ENCODE assay signal across 14 mouse cellular contexts in the genomic region with DNA sequence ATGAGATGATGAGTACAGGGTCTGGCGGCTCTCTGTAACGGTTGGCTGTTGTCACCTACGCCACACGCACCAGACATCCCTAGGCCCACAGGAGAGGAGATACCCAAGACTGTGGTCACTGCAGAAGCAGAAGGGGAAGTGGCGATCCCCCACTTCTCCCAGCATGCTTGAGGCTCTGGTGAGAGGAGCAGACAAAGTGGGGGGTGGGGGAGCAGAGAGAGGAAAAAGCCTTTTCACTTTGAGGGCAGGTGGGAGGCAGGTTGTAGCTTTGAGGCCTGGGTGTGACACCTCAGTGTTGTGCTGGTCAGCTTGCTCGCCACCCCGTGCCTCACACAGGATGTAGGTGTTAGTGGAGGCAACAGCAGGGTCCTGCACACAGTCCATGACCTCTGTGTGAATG. TPM values are rescaled to one million over a fixed set of nuclear protein-coding genes. Genes with fewer than 3 reads are reported as not detected.
DNase-seq lines count a peak whose midpoint lies in the region; ATAC-seq and TF ChIP-seq lines count a peak whose summit lies in the region.
"Had no signal": no experiment of that assay in that cellular context is flagged by ENCODE, and none has a peak within 500 bp of the region (broad histone marks: within the 10 kb centered on the region; RNA-seq: fewer than 3 reads in every experiment).

No protein-coding gene starts in this region.

- H3K9me3 ChIP-seq in lung, postnatal 0 days (ENCODE audit: low read length): no peaks in the 10 kb centered on the region
- H3K9me3 ChIP-seq in midbrain, embryonic 15.5 days: no peaks in the 10 kb centered on the region

- H3K4me2 ChIP-seq in lung, postnatal 0 days (replicated peaks; ENCODE audit: low read depth, low read length): no peak overlapping the region
- no peak overlapping the region for H3K4me2 ChIP-seq in midbrain, embryonic 15.5 days

- H3K27ac ChIP-seq in lung, postnatal 0 days (ENCODE audit: low read length): no peak overlapping the region
- H3K27ac ChIP-seq in bone marrow, adult 2 months (ENCODE audit: control insufficient read depth, insufficient read depth, low read depth, low read length, poor library complexity): peak overlapping the region; percentile 16; the same call in 1 of the 2 replicates
- H3K27ac ChIP-seq in midbrain, embryonic 15.5 days: no peak overlapping the region
- H3K27ac ChIP-seq: kidney, postnatal 0 days had no signal

- ATAC-seq in lung, postnatal 0 days: no peak
- ATAC-seq in midbrain, embryonic 15.5 days (replicated peaks): no peak

- no peak for TF ChIP-seq EP300 in lung, postnatal 0 days (IDR thresholded peaks at IDR 0.05)

- peak; percentile 12 for DNase-seq in lung, postnatal 14 days
- no peak for DNase-seq in lung, postnatal 0 days (ENCODE audit: low spot score)
- DNase-seq in natural killer cell, adult 2 months (ENCODE audit: low spot score in 2 of 2): peak; percentile 74 to 85
- peak; percentile 43 for DNase-seq in thymus, postnatal 25 days
- DNase-seq in frontal cortex, adult 2 months (ENCODE audit: extremely low spot score in 1 of 2, low spot score in 1 of 2): no peak
- no peak for DNase-seq in adrenal gland, adult 8-10 months
- DNase-seq: adrenal gland, postnatal 36 days; cerebellum, adult 2 months; heart, postnatal 10 days had no signal

- H3K9ac ChIP-seq in lung, postnatal 0 days (replicated peaks; ENCODE audit: low read depth): no peak overlapping the region
- no peak overlapping the region for H3K9ac ChIP-seq in midbrain, embryonic 15.5 days

- WGBS in lung, postnatal 0 days: 62% methylated on average over 7 of the region's 7 CpGs
- 14% methylated on average over 7 of the region's 7 CpGs for WGBS in bone marrow, adult 2 months
- 78% methylated on average over 7 of the region's 7 CpGs for WGBS in midbrain, embryonic 15.5 days

- TF ChIP-seq POLR2A in bone marrow, adult 2 months (IDR thresholded peaks at IDR 0.05; ENCODE audit: borderline replicate concordance, control insufficient read depth, low read depth, low read length): no peak

- H3K27me3 ChIP-seq in lung, postnatal 0 days (replicated peaks; ENCODE audit: insufficient read depth, low read length): no peaks in the 10 kb centered on the region
- H3K27me3 ChIP-seq in midbrain, embryonic 15.5 days (replicated peaks): no peaks in the 10 kb centered on the region

- H3K36me3 ChIP-seq in lung, postnatal 0 days (ENCODE audit: insufficient read depth, low read length): no peaks in the 10 kb centered on the region
- H3K36me3 ChIP-seq in midbrain, embryonic 15.5 days (replicated peaks): no peaks in the 10 kb centered on the region

- TF ChIP-seq CTCF in lung, postnatal 0 days (IDR thresholded peaks at IDR 0.05): no peak
- TF ChIP-seq CTCF in bone marrow, adult 2 months (IDR thresholded peaks at IDR 0.05; ENCODE audit: control insufficient read depth, insufficient read depth, low read length): no peak

- no peaks in the 10 kb centered on the region for H3K4me1 ChIP-seq in lung, postnatal 0 days (ENCODE audit: insufficient read depth, low read depth, low read length)
- H3K4me1 ChIP-seq in bone marrow, adult 2 months (ENCODE audit: control insufficient read depth, insufficient read depth, low read length): peaks cover 16% of the 10 kb centered on the region
- H3K4me1 ChIP-seq in midbrain, embryonic 15.5 days: no peaks in the 10 kb centered on the region

- no peak overlapping the region for H3K4me3 ChIP-seq in lung, postnatal 0 days (ENCODE audit: low read depth, low read length)
- H3K4me3 ChIP-seq in bone marrow, adult 2 months (replicated peaks; ENCODE audit: control insufficient read depth, low read depth, low read length): no peak overlapping the region
- H3K4me3 ChIP-seq in midbrain, embryonic 15.5 days: no peak overlapping the region

RNA-seq across cellular contexts. Expression of gene Itgad, which starts 25.9 kb away (rescaled TPM):
- polyA plus RNA-seq in lung, postnatal 0 days (2015; fragmentation: Nextera tagmentation; extraction: Ambion mirVana): 0.14 and 0.24 TPM in 2 replicates
- 5.9 and 9.8 TPM in 2 replicates for polyA plus RNA-seq in bone marrow, adult 2 months (2011; ENCODE audit: insufficient read depth, insufficient read length, low replicate concordance, missing spikeins)
- not detected in 2 replicates for polyA plus RNA-seq in midbrain, embryonic 15.5 days (2015; fragmentation: Nextera tagmentation; extraction: Ambion mirVana)
- 0.06 and 0.19 TPM in 2 replicates for polyA plus RNA-seq in frontal cortex, adult 2 months (2012; rRNA removed)
- total RNA-seq in adrenal gland, adult 8-10 months (2022): under 1 TPM in 2 of 4 experiments, not detected in 2; 0.40 to 0.46 TPM
- total RNA-seq: gastrocnemius, postnatal 4 days; heart, postnatal 10 days had no signal
- polyA plus RNA-seq: kidney, postnatal 0 days; limb, embryonic 11.5 days had no signal

RNA-seq across cellular contexts. Expression of gene Cox6a2, which starts 26.1 kb away (rescaled TPM):
- 26.6 and 27.8 TPM in 2 replicates for polyA plus RNA-seq in lung, postnatal 0 days (2015; fragmentation: Nextera tagmentation; extraction: Ambion mirVana)
- polyA plus RNA-seq in bone marrow, adult 2 months (2011; ENCODE audit: insufficient read depth, insufficient read length, low replicate concordance, missing spikeins): 8.4 TPM in 1 of 2 replicates, not detected in the other
- polyA plus RNA-seq in midbrain, embryonic 15.5 days (2015; fragmentation: Nextera tagmentation; extraction: Ambion mirVana): 0.63 TPM in 1 of 2 replicates, not detected in the other
- polyA plus RNA-seq in frontal cortex, adult 2 months (2012; rRNA removed): 13.8 and 28.8 TPM in 2 replicates
- 1 to 10 TPM in 2 of 4 experiments, not detected in 2; 4.1 to 5.3 TPM for total RNA-seq in adrenal gland, adult 8-10 months (2022)
- polyA plus RNA-seq: kidney, postnatal 0 days had no signal

RNA-seq across cellular contexts. Expression of gene Itgax, which starts 50.8 kb away (rescaled TPM):
- 1.6 and 1.7 TPM in 2 replicates for polyA plus RNA-seq in lung, postnatal 0 days (2015; fragmentation: Nextera tagmentation; extraction: Ambion mirVana)
- 1.2 and 9.5 TPM in 2 replicates for polyA plus RNA-seq in bone marrow, adult 2 months (2011; ENCODE audit: insufficient read depth, insufficient read length, low replicate concordance, missing spikeins)
- 0.04 and 0.08 TPM in 2 replicates for polyA plus RNA-seq in midbrain, embryonic 15.5 days (2015; fragmentation: Nextera tagmentation; extraction: Ambion mirVana)
- polyA plus RNA-seq in frontal cortex, adult 2 months (2012; rRNA removed): 0.30 and 0.32 TPM in 2 replicates
- 1 to 10 TPM; 1.6 to 9.6 (median 5.1) TPM for total RNA-seq in adrenal gland, adult 8-10 months (2022)
- polyA plus RNA-seq: limb, embryonic 11.5 days had no signal

RNA-seq across cellular contexts. Expression of gene Armc5, which starts 57.0 kb away (rescaled TPM):
- polyA plus RNA-seq in lung, postnatal 0 days (2015; fragmentation: Nextera tagmentation; extraction: Ambion mirVana): 17.9 and 20.3 TPM in 2 replicates
- polyA plus RNA-seq in bone marrow, adult 2 months (2011; ENCODE audit: insufficient read depth, insufficient read length, low replicate concordance, missing spikeins): 8.9 and 13.8 TPM in 2 replicates
- polyA plus RNA-seq in midbrain, embryonic 15.5 days (2015; fragmentation: Nextera tagmentation; extraction: Ambion mirVana): 14.2 and 16.2 TPM in 2 replicates
- 12.1 and 12.6 TPM in 2 replicates for polyA plus RNA-seq in frontal cortex, adult 2 months (2012; rRNA removed)
- 10 to 100 TPM; 23.2 to 30.2 (median 24.4) TPM for total RNA-seq in adrenal gland, adult 8-10 months (2022)

RNA-seq across cellular contexts. Expression of gene 9130023H24Rik, which starts 57.7 kb away (rescaled TPM):
- polyA plus RNA-seq in lung, postnatal 0 days (2015; fragmentation: Nextera tagmentation; extraction: Ambion mirVana): 6.2 and 6.5 TPM in 2 replicates
- 1.3 and 4.7 TPM in 2 replicates for polyA plus RNA-seq in bone marrow, adult 2 months (2011; ENCODE audit: insufficient read depth, insufficient read length, low replicate concordance, missing spikeins)
- 8.1 and 8.5 TPM in 2 replicates for polyA plus RNA-seq in midbrain, embryonic 15.5 days (2015; fragmentation: Nextera tagmentation; extraction: Ambion mirVana)
- 1.8 and 2.6 TPM in 2 replicates for polyA plus RNA-seq in frontal cortex, adult 2 months (2012; rRNA removed)
- 10 to 100 TPM in 2 of 4 experiments, 1 to 10 TPM in 2; 8.8 to 11.7 (median 9.9) TPM for total RNA-seq in adrenal gland, adult 8-10 months (2022)

Comparison
In these comparisons a context has a peak if more than half of its experiments do, and no peak if none do; other contexts are left out.
1. DNase-seq: peak in lung, postnatal 14 days (single experiment), natural killer cell, adult 2 months (2 of 2) and thymus, postnatal 25 days (single experiment); none in lung, postnatal 0 days (single experiment), frontal cortex, adult 2 months (0 of 2) and adrenal gland, adult 8-10 months (single experiment).